Mouse (Mus musculus) MEL (cell line): ENCODE results near the gene Ncam1. TPM values are rescaled to one million over a fixed set of nuclear protein-coding genes. Genes with fewer than 3 reads are reported as not detected.

Experiments
- DNase-seq: peaks from one replicate; pipeline ENCODE4 v3.0.0; 2011; ENCODE audit warnings: low read depth, low spot score
- H3K27ac ChIP-seq: 2 replicates; pipeline ENCODE4 v1.5.1; 2012; ENCODE audit warnings: low read depth, mild to moderate bottlenecking, control low read depth, low read length, moderate library complexity; ENCODE audit not compliant: control insufficient read depth
- H3K27me3 ChIP-seq, 2 experiments: fragments of 150-350 bp in 1 of 2; sonication (generic) in 1 of 2; 2 replicates each; pipeline ENCODE4 v1.6.1; 2012; ENCODE audit warnings: low read length in 2 of 2, mild to moderate bottlenecking in 2 of 2, improper control_type of control experiment in 1 of 2, moderate library complexity in 1 of 2; ENCODE audit not compliant: insufficient read depth in 2 of 2, control insufficient read depth in 1 of 2
- H3K36me3 ChIP-seq, 2 experiments: 2 replicates each; pipeline ENCODE4 v1.6.1; 2012 to 2014; ENCODE audit warnings: low read length in 2 of 2, improper control_type of control experiment in 1 of 2, inconsistent platforms in 1 of 2, mild to moderate bottlenecking in 1 of 2; ENCODE audit not compliant: insufficient read depth in 2 of 2, control insufficient read depth in 1 of 2
- H3K4me1 ChIP-seq, 2 experiments: fragments of 150-350 bp in 1 of 2; sonication (generic) in 1 of 2; 2 replicates each; pipeline ENCODE4 v1.6.1; 2012; ENCODE audit warnings: low read length in 2 of 2, improper control_type of control experiment in 1 of 2, mild to moderate bottlenecking in 1 of 2; ENCODE audit not compliant: insufficient read depth in 2 of 2, control insufficient read depth in 1 of 2
- H3K4me3 ChIP-seq, 2 experiments: fragments of 150-350 bp in 1 of 2; sonication (generic) in 1 of 2; 2 replicates each; pipeline ENCODE4 v1.5.1; 2012; ENCODE audit warnings: low read depth in 2 of 2, low read length in 2 of 2, mild to moderate bottlenecking in 2 of 2, moderate library complexity in 2 of 2, control low read depth in 1 of 2, improper control_type of control experiment in 1 of 2; ENCODE audit not compliant: control insufficient read depth in 1 of 2, insufficient read depth in 1 of 2
- H3K79me2 ChIP-seq: 2 replicates; pipeline ENCODE4 v1.6.1; 2012; ENCODE audit warnings: mild to moderate bottlenecking, low read length, moderate library complexity; ENCODE audit not compliant: control insufficient read depth, poor library complexity, insufficient read depth
- H3K9ac ChIP-seq: 2 replicates; pipeline ENCODE4 v1.6.1; 2012; ENCODE audit warnings: low read depth, mild to moderate bottlenecking, control low read depth, low read length, moderate library complexity; ENCODE audit not compliant: control insufficient read depth, poor library complexity, severe bottlenecking
- H3K9me3 ChIP-seq: fragments of 150-350 bp; sonication (generic); replicated peaks from 2 replicates; pipeline ENCODE4 v1.6.1; 2012; ENCODE audit warnings: mild to moderate bottlenecking, low read length, improper control_type of control experiment, moderate library complexity; ENCODE audit not compliant: insufficient read depth
- CHD2 ChIP-seq: IDR thresholded peaks from 2 replicates; pipeline ENCODE4 v1.6.1; 2011; ENCODE audit warnings: low read length, improper control_type of control experiment
- E2F4 ChIP-seq: IDR thresholded peaks from 2 replicates; pipeline ENCODE4 v1.6.1; 2011; ENCODE audit warnings: low read depth, low read length, improper control_type of control experiment, borderline replicate concordance
- ELF1 ChIP-seq: IDR thresholded peaks from 2 replicates; pipeline ENCODE4 v1.6.1; 2014; ENCODE audit warnings: low read depth, mild to moderate bottlenecking, inconsistent platforms, low read length, improper control_type of control experiment, moderate library complexity
- ETS1 ChIP-seq: IDR thresholded peaks from 2 replicates; pipeline ENCODE4 v1.6.1; 2012; ENCODE audit warnings: low read depth, mild to moderate bottlenecking, inconsistent platforms, low read length, improper control_type of control experiment, moderate library complexity
- GABPA ChIP-seq: IDR thresholded peaks from 2 replicates; pipeline ENCODE4 v1.6.1; 2012; ENCODE audit warnings: low read depth, mild to moderate bottlenecking, inconsistent platforms, low read length, improper control_type of control experiment, moderate library complexity
- GATA1 ChIP-seq: IDR thresholded peaks from 2 replicates; pipeline ENCODE4 v1.6.1; 2011; ENCODE audit warnings: low read depth, low read length, improper control_type of control experiment
- HCFC1 ChIP-seq: IDR thresholded peaks from 2 replicates; pipeline ENCODE4 v1.6.1; 2012; ENCODE audit warnings: low read depth, mild to moderate bottlenecking, inconsistent platforms, low read length, improper control_type of control experiment, moderate library complexity
- KAT2A ChIP-seq: conservative IDR thresholded peaks from 2 replicates; pipeline ENCODE4 v1.6.1; 2012; ENCODE audit warnings: low read depth, low read length, improper control_type of control experiment, inconsistent platforms
- MAFK ChIP-seq: IDR thresholded peaks from 2 replicates; pipeline ENCODE4 v1.6.1; 2011; ENCODE audit warnings: low read depth, mild to moderate bottlenecking, low read length, improper control_type of control experiment, borderline replicate concordance
- MAX ChIP-seq: IDR thresholded peaks from 2 replicates; pipeline ENCODE4 v1.6.1; 2011; ENCODE audit warnings: low read length, improper control_type of control experiment
- MAZ ChIP-seq: IDR thresholded peaks from 2 replicates; pipeline ENCODE4 v1.6.1; 2012; ENCODE audit warnings: low read depth, mild to moderate bottlenecking, inconsistent platforms, low read length, improper control_type of control experiment
- MEF2A ChIP-seq: IDR thresholded peaks from 2 replicates; pipeline ENCODE4 v1.6.1; 2014; ENCODE audit warnings: low read depth, mild to moderate bottlenecking, inconsistent platforms, low read length, improper control_type of control experiment; ENCODE audit not compliant: poor library complexity, insufficient replicate concordance, severe bottlenecking; ENCODE audit errors: extremely low read depth
- MXI1 ChIP-seq: IDR thresholded peaks from 2 replicates; pipeline ENCODE4 v1.6.1; 2011; ENCODE audit warnings: mild to moderate bottlenecking, low read depth, low read length, improper control_type of control experiment
- MYB ChIP-seq: IDR thresholded peaks from 2 replicates; pipeline ENCODE4 v1.6.1; 2011; ENCODE audit warnings: mild to moderate bottlenecking, low read depth, low read length, improper control_type of control experiment
- MYC ChIP-seq: IDR thresholded peaks from 2 replicates; pipeline ENCODE4 v1.6.1; 2011; ENCODE audit warnings: low read depth, mild to moderate bottlenecking, low read length, improper control_type of control experiment, moderate library complexity
- NELFE ChIP-seq: IDR thresholded peaks from 2 replicates; pipeline ENCODE4 v1.6.1; 2011; ENCODE audit warnings: low read depth, low read length, improper control_type of control experiment
- NRF1 ChIP-seq: IDR thresholded peaks from 2 replicates; pipeline ENCODE4 v1.6.1; 2014; ENCODE audit warnings: low read depth, mild to moderate bottlenecking, inconsistent platforms, low read length, improper control_type of control experiment, moderate library complexity; ENCODE audit not compliant: poor library complexity, insufficient read depth, severe bottlenecking
- RAD21 ChIP-seq: IDR thresholded peaks from 2 replicates; pipeline ENCODE4 v1.6.1; 2011; ENCODE audit warnings: mild to moderate bottlenecking, low read depth, low read length, improper control_type of control experiment
- RCOR1 ChIP-seq: IDR thresholded peaks from 2 replicates; pipeline ENCODE4 v1.6.1; 2012; ENCODE audit warnings: low read depth, mild to moderate bottlenecking, inconsistent platforms, low read length, improper control_type of control experiment
- SMC3 ChIP-seq: IDR thresholded peaks from 2 replicates; pipeline ENCODE4 v1.6.1; 2011; ENCODE audit warnings: low read depth, low read length, improper control_type of control experiment
- TAL1 ChIP-seq: IDR thresholded peaks from 2 replicates; pipeline ENCODE4 v1.6.1; 2012; ENCODE audit warnings: mild to moderate bottlenecking, inconsistent platforms, low read length, moderate library complexity, mixed read lengths
- ZKSCAN1 ChIP-seq: IDR thresholded peaks from 2 replicates; pipeline ENCODE4 v1.6.1; 2012; ENCODE audit warnings: low read depth, mild to moderate bottlenecking, inconsistent platforms, low read length, improper control_type of control experiment, moderate library complexity
- ZMIZ1 ChIP-seq: IDR thresholded peaks from 2 replicates; pipeline ENCODE4 v1.6.1; 2012; ENCODE audit warnings: low read depth, mild to moderate bottlenecking, inconsistent platforms, low read length, improper control_type of control experiment, moderate library complexity
- ZNF384 ChIP-seq: IDR thresholded peaks from 2 replicates; pipeline ENCODE4 v1.6.1; 2012; ENCODE audit warnings: low read depth, mild to moderate bottlenecking, inconsistent platforms, low read length, improper control_type of control experiment
- polyA plus RNA-seq, 2 experiments: library from polyadenylated mRNA; stranded (reverse) in 1 of 2; unstranded in 1 of 2; fragments of >175 nt in 1 of 2; fragments of >200 nt in 1 of 2; gene quantifications; 2 replicates each; pipeline versions ENCODE4 v1.2.1 to v1.2.4; 2012; ENCODE audit warnings: low replicate concordance in 2 of 2, low read depth in 1 of 2; ENCODE audit not compliant: insufficient read length in 2 of 2, insufficient read depth in 1 of 2, missing spikeins in 1 of 2
- total RNA-seq: library from RNA; depleted of rRNA; stranded (reverse); fragments of 300-350 nt; gene quantifications from 2 replicates; pipeline ENCODE4 v1.2.3, GENCODE M21; 2012

The Ncam1 gene
- total and polyA plus RNA-seq, 3 experiments = not detected

DNA sequence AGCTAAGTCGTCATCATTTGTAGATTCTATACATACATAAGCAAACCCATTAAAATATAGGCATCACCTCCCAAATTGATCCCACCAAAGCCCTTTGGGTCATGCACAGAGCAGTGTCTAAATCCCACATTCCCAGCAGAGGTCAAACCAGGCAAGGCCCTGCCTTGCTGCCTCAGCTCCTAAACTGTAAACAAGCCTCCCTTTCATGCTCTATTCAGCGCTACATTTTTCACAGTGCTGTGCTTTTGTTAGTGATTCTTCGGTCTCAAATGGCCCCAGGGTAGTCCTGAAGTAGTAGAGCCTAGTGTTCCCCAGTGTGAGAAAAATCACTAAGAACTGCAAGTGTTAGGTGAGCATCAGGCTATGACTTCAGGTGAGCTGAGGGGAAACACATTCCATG is 69.2 kb downstream of the Ncam1 start:
- TF ChIP-seq MAX (no peak), NELFE (no peak), MAZ (no peak), GATA1 (no peak), ZKSCAN1 (no peak), RAD21 (no peak)
- TF ChIP-seq, all 39 proteins: peak for 0
- DNase-seq = no peak

GRCm38 (mm10) chr9:49728211-49728610 is 70.5 kb downstream of the Ncam1 start:
- Histone ChIP-seq H3K4me1 (no peaks in the 10 kb centered on the region), H3K27me3 (no peaks in the 10 kb centered on the region)
- TF ChIP-seq MAX (no peak), CHD2 (no peak), MEF2A (no peak), ZKSCAN1 (no peak)

More for the DNA sequence above, 69.2 kb downstream of the Ncam1 start:
- Histone ChIP-seq H3K4me1 (no peaks in the 10 kb centered on the region), H3K36me3 (no peaks in the 10 kb centered on the region), H3K9me3 (no peaks in the 10 kb centered on the region), H3K27me3 (no peaks in the 10 kb centered on the region), H3K79me2 (no peaks in the 10 kb centered on the region), H3K4me3 (no peak overlapping the region), H3K27ac (no peak overlapping the region), H3K9ac (no peak overlapping the region)

DNA sequence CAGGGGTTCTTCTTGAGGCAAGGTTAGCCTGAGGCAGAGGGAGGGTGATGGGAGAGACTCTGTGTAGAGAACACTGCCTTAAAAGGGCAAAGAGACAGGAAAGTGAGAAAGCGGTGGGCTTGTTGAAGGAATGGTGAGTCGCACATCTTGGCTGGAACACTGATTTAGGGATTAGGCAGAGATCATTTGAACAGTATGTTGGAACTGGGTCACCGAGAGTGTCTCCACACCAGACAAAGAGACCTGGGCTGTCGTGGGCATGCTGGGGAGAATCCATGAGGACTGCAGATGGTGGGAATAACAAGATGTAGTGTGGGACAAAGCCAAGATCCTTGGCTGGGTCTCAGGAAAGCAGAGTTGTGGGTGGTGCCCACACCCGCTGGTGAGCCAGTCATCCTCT is 76.0 kb downstream of the Ncam1 start:
- no peaks in the 10 kb centered on the region for H3K27me3 ChIP-seq
- no peak overlapping the region for H3K27ac ChIP-seq
- H3K36me3 ChIP-seq = no peaks in the 10 kb centered on the region
- no peak for DNase-seq
- H3K4me3 ChIP-seq = no peak overlapping the region
- TF ChIP-seq HCFC1 (no peak), MYB (no peak), KAT2A (no peak), ZMIZ1 (no peak), ETS1 (no peak), NELFE (no peak), ELF1 (no peak), ZKSCAN1 (no peak), RCOR1 (no peak), GABPA (no peak), E2F4 (no peak), RAD21 (no peak), TAL1 (no peak), NRF1 (no peak), MAX (no peak), SMC3 (no peak), MAFK (no peak), ZNF384 (no peak), MXI1 (no peak), MYC (no peak)
- H3K9ac ChIP-seq = no peak overlapping the region
- no peaks in the 10 kb centered on the region for H3K9me3 ChIP-seq
- H3K4me1 ChIP-seq = no peaks in the 10 kb centered on the region
- H3K79me2 ChIP-seq = no peaks in the 10 kb centered on the region

More at GRCm38 (mm10) chr9:49728211-49728610, 70.5 kb downstream of the Ncam1 start:
- no peak overlapping the region for H3K9ac ChIP-seq
- DNase-seq = no peak
- H3K36me3 ChIP-seq = no peaks in the 10 kb centered on the region
- H3K9me3 ChIP-seq = no peaks in the 10 kb centered on the region
- no peak overlapping the region for H3K4me3 ChIP-seq
- no peaks in the 10 kb centered on the region for H3K79me2 ChIP-seq
- no peak overlapping the region for H3K27ac ChIP-seq
